Mouse (Mus musculus): Measurements from ENCODE around the gene Sec23a.
A peak's percentile ranks its signal among the peaks of the same experiment; 100 is the strongest.

Gene Sec23a

GRCm38 (mm10) chr12:58981178-58981661 lies 30.6 kb downstream of the Sec23a start:
- peak; percentile 42 for DNase-seq

GRCm38 (mm10) chr12:58976966-58977365 lies 34.9 kb downstream of the Sec23a start:
- DNase-seq = peak; percentile 33

- DNase-seq = peak; percentile 29
These were observed 47.2 kb downstream of the Sec23a start for GRCm38 (mm10) chr12:58964583-58964982.

DNA sequence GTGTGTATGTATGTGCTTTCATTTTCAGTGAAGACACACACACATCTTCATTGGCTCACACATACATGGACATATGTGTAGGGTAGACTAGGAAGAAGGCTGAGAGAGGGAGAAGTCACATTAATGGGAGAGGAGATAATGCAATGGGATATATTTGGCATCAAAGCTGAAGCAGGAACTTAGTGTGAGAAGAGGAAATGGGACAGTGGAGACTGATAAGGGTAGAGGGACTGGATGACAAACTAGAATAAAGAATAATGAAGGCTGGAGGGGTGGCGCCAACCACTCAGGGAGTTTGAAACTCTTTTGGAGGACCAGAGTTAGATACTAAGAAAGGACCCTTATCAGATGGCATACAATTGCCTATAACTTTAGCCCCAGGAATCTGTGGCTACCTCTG lies 51.0 kb downstream of the Sec23a start:
- DNase-seq = no peak

DNA sequence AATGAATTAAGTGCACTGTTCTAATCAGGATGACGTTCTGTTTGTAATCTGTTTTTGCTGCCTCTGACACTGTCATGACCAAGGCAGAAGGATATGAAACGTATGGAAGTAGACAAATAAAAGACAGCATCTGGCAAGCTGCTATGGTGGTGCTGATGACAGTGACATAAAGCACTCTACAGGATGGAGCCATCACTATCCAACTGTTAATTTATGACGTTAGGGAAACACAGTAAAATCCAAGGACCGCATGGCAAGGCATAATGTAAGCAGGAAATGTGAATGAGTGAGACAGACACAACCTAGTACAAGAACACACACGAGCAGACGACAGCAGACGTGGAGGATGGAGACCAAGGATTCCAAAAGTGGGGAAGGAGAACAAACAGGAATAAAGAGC lies 55.2 kb downstream of the Sec23a start:
- no peak for DNase-seq

- DNase-seq = no peak
These were observed 55.7 kb downstream of the Sec23a start for GRCm38 (mm10) chr12:58956162-58956561.

- no peak for DNase-seq
These were observed 63.9 kb downstream of the Sec23a start for GRCm38 (mm10) chr12:58947879-58948278.

DNA sequence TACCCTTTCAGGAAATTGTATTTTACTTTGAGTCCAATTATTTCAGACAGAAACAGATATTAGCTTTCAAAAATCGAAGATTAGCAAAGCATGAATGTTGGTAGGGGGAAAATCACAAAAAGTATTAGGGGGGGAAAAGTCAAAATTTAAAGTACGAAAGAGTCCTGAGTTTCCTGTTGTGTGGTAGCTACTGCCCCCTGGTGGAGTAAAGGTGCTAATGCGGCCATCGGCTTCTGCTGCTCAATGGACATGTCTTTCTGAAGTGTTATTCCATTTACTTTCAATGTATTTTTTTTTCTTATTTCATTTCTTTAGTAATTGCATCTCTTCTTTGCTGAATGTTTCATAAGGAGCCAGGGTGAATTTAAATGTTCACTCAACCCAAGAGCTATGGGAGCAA lies 64.6 kb downstream of the Sec23a start:
- DNase-seq = peak; percentile 63

DNA sequence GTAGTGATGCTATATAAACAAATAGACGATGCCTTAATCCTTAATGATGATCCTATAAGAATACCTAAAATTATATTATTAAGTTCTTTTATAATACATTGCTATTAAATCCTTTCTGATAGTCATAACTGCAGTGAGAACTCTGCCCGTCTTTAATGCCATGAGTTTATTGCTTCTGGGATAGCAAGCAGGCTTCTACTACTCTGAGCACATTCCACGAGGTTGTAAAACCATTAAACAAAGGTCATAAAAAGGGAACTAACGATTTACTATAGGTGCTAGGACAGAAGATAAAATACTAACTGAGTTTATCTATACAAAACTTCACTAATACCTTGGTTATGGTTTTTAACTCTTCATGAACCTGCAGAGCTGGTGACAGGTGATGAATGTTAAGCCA lies 69.3 kb downstream of the Sec23a start:
- DNase-seq = no peak

DNA sequence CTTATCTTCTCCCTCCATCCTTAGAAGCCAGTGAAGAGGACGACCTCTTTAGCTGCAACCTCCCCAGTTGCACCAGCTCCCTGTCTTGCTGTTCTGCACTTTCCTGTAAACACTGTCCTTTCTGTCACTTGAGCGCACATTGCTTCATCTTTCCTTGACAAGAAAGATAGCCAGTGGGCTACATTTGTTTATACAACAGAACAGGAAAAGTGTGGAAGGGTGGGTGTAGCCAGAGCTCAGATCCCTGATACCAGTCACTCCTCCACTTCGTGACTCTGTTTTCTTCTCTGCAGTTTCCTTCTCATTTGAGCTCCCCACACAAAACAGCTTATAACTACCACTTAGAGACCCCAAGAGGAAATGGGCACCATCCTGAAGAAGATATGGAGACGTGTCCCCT lies 77.2 kb downstream of the Sec23a start:
- DNase-seq = no peak

GRCm38 (mm10) chr12:58924996-58925395 lies 86.8 kb downstream of the Sec23a start:
- DNase-seq = no peak

GRCm38 (mm10) chr12:58924025-58924424 lies 87.8 kb downstream of the Sec23a start:
- no peak for DNase-seq

GRCm38 (mm10) chr12:58920775-58921174 lies 91.0 kb downstream of the Sec23a start:
- DNase-seq = no peak

- DNase-seq = no peak
These were observed 92.3 kb downstream of the Sec23a start for GRCm38 (mm10) chr12:58919516-58919915.

- no peak for DNase-seq
These were observed 102.0 kb downstream of the Sec23a start for GRCm38 (mm10) chr12:58909826-58910225.
